10 mouse cellular contexts compared by ENCODE assay signal in the genomic region with DNA sequence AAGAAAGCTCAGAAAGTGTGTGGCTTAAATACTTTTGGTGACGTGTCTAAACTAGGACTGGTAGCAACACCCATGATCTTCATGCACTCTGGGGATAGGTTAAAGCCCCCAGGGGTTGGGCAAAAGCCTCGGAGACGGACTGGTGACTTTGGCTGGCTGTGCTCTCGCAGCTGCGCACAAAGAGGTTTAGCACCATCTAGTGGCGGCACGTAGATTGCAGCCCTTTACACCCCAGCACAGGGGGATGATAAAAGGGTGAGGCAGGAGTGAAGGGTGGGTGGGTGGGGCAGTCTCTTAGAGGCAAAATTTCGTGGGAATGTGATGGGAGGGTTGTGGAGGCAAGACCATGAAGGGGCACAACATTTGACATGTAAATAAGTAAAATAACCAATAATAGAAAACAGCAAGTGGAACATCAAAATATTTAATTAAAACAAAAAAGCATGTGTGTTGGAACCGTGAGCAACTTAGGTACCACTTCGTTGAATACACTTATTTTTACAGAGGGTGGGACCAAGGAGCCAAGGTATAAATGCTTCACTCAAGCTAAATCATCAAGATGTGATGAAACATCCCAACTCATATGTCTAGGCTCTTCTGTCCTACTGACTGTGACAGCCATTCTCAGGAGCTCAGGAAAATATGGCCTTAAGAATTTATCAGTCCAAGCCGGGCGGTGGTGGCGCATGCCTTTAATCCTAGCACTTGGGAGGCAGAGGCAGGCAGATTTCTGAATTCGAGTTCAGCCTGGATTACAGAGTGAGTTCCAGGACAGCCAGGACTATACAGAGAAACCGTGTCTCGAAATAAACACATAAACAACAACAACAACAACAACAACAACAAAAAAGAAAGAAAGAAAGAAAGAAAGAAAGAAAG. TPM values are rescaled to one million over a fixed set of nuclear protein-coding genes. Genes with fewer than 3 reads are reported as not detected.
A peak's percentile ranks its signal among the peaks of the same experiment; 100 is the strongest.
DNase-seq lines count a peak whose midpoint lies in the region; ATAC-seq lines count a peak whose summit lies in the region.
"Not testable (repeated sequence)": the region's sequence is repeated elsewhere in the genome, so short reads cannot be mapped to it uniquely, and the experiment has no call there.
"Had no signal": no experiment of that assay in that cellular context is flagged by ENCODE, and none has a peak within 500 bp of the region (broad histone marks: within the 10 kb centered on the region; RNA-seq: fewer than 3 reads in every experiment).

No protein-coding gene starts in this region.

- not testable (repeated sequence) for H3K9ac ChIP-seq in hindbrain, embryonic 12.5 days; neural tube, embryonic 15.5 days (replicated peaks)

- peaks cover 26% of the 10 kb centered on the region for H3K27me3 ChIP-seq in hindbrain, embryonic 12.5 days
- peaks cover 31% of the 10 kb centered on the region for H3K27me3 ChIP-seq in neural tube, embryonic 15.5 days (replicated peaks)

- not testable (repeated sequence) for H3K27ac ChIP-seq in hindbrain, embryonic 12.5 days; neural tube, embryonic 15.5 days (replicated peaks)

- H3K4me2 ChIP-seq in hindbrain, embryonic 12.5 days (replicated peaks): peak overlapping the region; percentile 37
- H3K4me2 ChIP-seq in neural tube, embryonic 15.5 days: peak overlapping the region; percentile 37

- not testable (repeated sequence) for H3K4me3 ChIP-seq in hindbrain, embryonic 12.5 days; neural tube, embryonic 15.5 days (replicated peaks)

- peak; percentile 49 for DNase-seq in MN1 (ENCODE audit: low spot score)
- DNase-seq in cerebellum, postnatal 14 days: peak; percentile 82 to 87
- DNase-seq in gastrocnemius, adult 18-20 months (ENCODE audit: low spot score): peak; percentile 63
- DNase-seq in layer of hippocampus, adult 18-20 months (ENCODE audit: low spot score in 2 of 2): peak; percentile 45 to 82
- DNase-seq in lung, adult 18-20 months: peak; percentile 62 to 71
- peak; percentile 51 for DNase-seq in testis, postnatal 14 days (ENCODE audit: low spot score)

- H3K9me3 ChIP-seq in hindbrain, embryonic 12.5 days (replicated peaks); neural tube, embryonic 15.5 days (replicated peaks): not testable (repeated sequence)

- 41% methylated on average over 15 of the region's 16 CpGs for WGBS in hindbrain, embryonic 12.5 days
- whole genome bisulfite sequencing in neural tube, embryonic 15.5 days: 39% methylated on average over 14 of the region's 16 CpGs

- ATAC-seq in hindbrain, embryonic 12.5 days (ENCODE audit: low FRiP score): peak; percentile 37; the same call in 1 of the 2 replicates
- peak; percentile 54 for ATAC-seq in neural tube, embryonic 15.5 days (ENCODE audit: low FRiP score)

- not testable (repeated sequence) for H3K4me1 ChIP-seq in hindbrain, embryonic 12.5 days; neural tube, embryonic 15.5 days

- not testable (repeated sequence) for H3K36me3 ChIP-seq in hindbrain, embryonic 12.5 days; neural tube, embryonic 15.5 days

RNA-seq across cellular contexts. Expression of a gene that starts 5.6 kb away (rescaled TPM):
- not detected for total RNA-seq in gastrocnemius, adult 18-20 months (2021)
- 0.85 and 1.2 TPM in 2 replicates for polyA plus RNA-seq in hindbrain, embryonic 12.5 days (2016; fragmentation: Nextera tagmentation; extraction: Ambion mirVana)
- total RNA-seq in layer of hippocampus, adult 18-20 months (2021): not detected
- polyA plus RNA-seq in neural tube, embryonic 15.5 days (2015; fragmentation: Nextera tagmentation; extraction: Ambion mirVana): 0.23 and 0.46 TPM in 2 replicates
- total RNA-seq: granulocyte monocyte progenitor cell, adult 5-6 weeks had no signal

RNA-seq across cellular contexts. Expression of a gene that starts 5.6 kb away (rescaled TPM):
- total RNA-seq in gastrocnemius, adult 18-20 months (2021): under 1 TPM in 1 of 2 experiments, not detected in 1; 0.14 TPM
- 6.1 and 6.8 TPM in 2 replicates for polyA plus RNA-seq in hindbrain, embryonic 12.5 days (2016; fragmentation: Nextera tagmentation; extraction: Ambion mirVana)
- not detected for total RNA-seq in layer of hippocampus, adult 18-20 months (2021)
- polyA plus RNA-seq in neural tube, embryonic 15.5 days (2015; fragmentation: Nextera tagmentation; extraction: Ambion mirVana): 0.91 and 1.4 TPM in 2 replicates
- total RNA-seq: neutrophil, adult 5-6 weeks had no signal

RNA-seq across cellular contexts. Expression of a gene that starts 14.9 kb away (rescaled TPM):
- 1 to 10 TPM in 1 of 2 experiments, under 1 TPM in 1; 0.64 to 1.1 TPM for total RNA-seq in gastrocnemius, adult 18-20 months (2021)
- 13.5 and 15.6 TPM in 2 replicates for polyA plus RNA-seq in hindbrain, embryonic 12.5 days (2016; fragmentation: Nextera tagmentation; extraction: Ambion mirVana)
- total RNA-seq in layer of hippocampus, adult 18-20 months (2021): 1 to 10 TPM in 1 of 2 experiments, not detected in 1; 1.5 TPM
- 1.6 and 3.4 TPM in 2 replicates for polyA plus RNA-seq in neural tube, embryonic 15.5 days (2015; fragmentation: Nextera tagmentation; extraction: Ambion mirVana)
